8 mouse cellular contexts compared by ENCODE assay signal in the genomic region with DNA sequence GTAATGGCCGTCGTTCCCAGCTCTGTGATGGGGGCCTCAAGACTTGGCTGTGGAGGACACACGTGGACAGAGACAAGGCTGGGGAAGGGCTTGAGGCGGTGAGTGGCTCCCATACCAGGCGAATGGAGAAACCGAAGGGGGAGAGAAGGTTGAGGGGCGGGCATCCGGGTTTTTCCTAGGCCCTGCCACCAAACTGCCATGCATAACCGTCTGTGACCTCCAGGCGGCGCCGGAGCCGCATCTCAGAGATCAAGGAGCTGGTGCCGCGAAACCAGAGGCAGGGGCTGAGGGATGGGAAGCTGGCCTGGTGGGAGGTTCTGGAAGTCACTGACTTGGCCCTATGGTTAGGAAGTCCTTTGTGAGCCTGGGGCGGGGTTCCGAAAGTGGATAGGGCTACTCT. TPM values are rescaled to one million over a fixed set of nuclear protein-coding genes. Genes with fewer than 3 reads are reported as not detected.
DNase-seq lines count a peak whose midpoint lies in the region; ATAC-seq and TF ChIP-seq lines count a peak whose summit lies in the region.

No protein-coding gene starts in this region.

- no peak for DNase-seq in liver, adult 2 months (ENCODE audit: extremely low read depth, low read depth, low spot score)
- DNase-seq in natural killer cell, adult 2 months (ENCODE audit: low spot score in 2 of 2), result peak; percentile 20 to 57

- H3K27me3 ChIP-seq in heart, embryonic 12.5 days (replicated peaks), result peaks cover 54% of the 10 kb centered on the region
- peaks cover 34% of the 10 kb centered on the region for H3K27me3 ChIP-seq in kidney, embryonic 15.5 days
- H3K27me3 ChIP-seq in liver, adult 2 months (ENCODE audit: control insufficient read depth, insufficient read depth, low read length), result no peaks in the 10 kb centered on the region
- H3K27me3 ChIP-seq in stomach, embryonic 16.5 days (ENCODE audit: control insufficient read depth, insufficient read depth, low read length), result no peaks in the 10 kb centered on the region

- peak; percentile 80 for TF ChIP-seq CTCF in bone marrow, adult 2 months (IDR thresholded peaks at IDR 0.05; ENCODE audit: control insufficient read depth, insufficient read depth, low read length)
- TF ChIP-seq CTCF in embryonic fibroblast, embryonic 13.5 days (IDR thresholded peaks at IDR 0.05; ENCODE audit: borderline replicate concordance, insufficient read depth, low read length), result peak; percentile 77
- TF ChIP-seq CTCF in liver, adult 2 months (IDR thresholded peaks at IDR 0.05; ENCODE audit: low read depth, low read length), result peak; percentile 87

- WGBS in bone marrow, adult 2 months, result 7% methylated on average over 17 of the region's 17 CpGs
- 4% methylated on average over 17 of the region's 17 CpGs for WGBS in heart, embryonic 12.5 days
- WGBS in kidney, embryonic 15.5 days, result under 1% methylated on average over 17 of the region's 17 CpGs
- 8% methylated on average over 17 of the region's 17 CpGs for WGBS in liver, adult 2 months
- 5% methylated on average over 17 of the region's 17 CpGs for WGBS in stomach, embryonic 16.5 days

- peak; percentile 70 for ATAC-seq in CD4-positive, CD25-positive, alpha-beta regulatory T cell, adult 4 months
- ATAC-seq in heart, embryonic 12.5 days (ENCODE audit: insufficient number of reproducible peaks, low FRiP score), result no peak
- ATAC-seq in kidney, embryonic 15.5 days (replicated peaks; ENCODE audit: low FRiP score), result peak; percentile 57
- 0 out of 2 replicates have a peak, but pooled peaks have one; percentile 38 for ATAC-seq in stomach, embryonic 16.5 days (ENCODE audit: insufficient read depth, low FRiP score)

- H3K4me3 ChIP-seq in bone marrow, adult 2 months (replicated peaks; ENCODE audit: control insufficient read depth, low read depth, low read length), result no peak overlapping the region
- H3K4me3 ChIP-seq in embryonic fibroblast, embryonic 13.5 days (ENCODE audit: insufficient read depth, low read length), result no peak overlapping the region
- no peak overlapping the region for H3K4me3 ChIP-seq in heart, embryonic 12.5 days
- H3K4me3 ChIP-seq in kidney, embryonic 15.5 days (replicated peaks), result no peak overlapping the region
- no peak overlapping the region for H3K4me3 ChIP-seq in liver, adult 2 months (ENCODE audit: insufficient read depth, low read depth, low read length)
- no peak overlapping the region for H3K4me3 ChIP-seq in stomach, embryonic 16.5 days (replicated peaks; ENCODE audit: low read length)

- H3K9ac ChIP-seq in heart, embryonic 12.5 days, result no peak overlapping the region
- no peak overlapping the region for H3K9ac ChIP-seq in kidney, embryonic 15.5 days
- no peak overlapping the region for H3K9ac ChIP-seq in liver, adult 2 months (ENCODE audit: low read depth, low read length)
- 0 out of 2 replicates have a peak overlapping the region, but pooled peaks have one; percentile 26 for H3K9ac ChIP-seq in stomach, embryonic 16.5 days (ENCODE audit: low read length)

- no peaks in the 10 kb centered on the region for H3K36me3 ChIP-seq in heart, embryonic 12.5 days
- H3K36me3 ChIP-seq in kidney, embryonic 15.5 days, result no peaks in the 10 kb centered on the region
- no peaks in the 10 kb centered on the region for H3K36me3 ChIP-seq in liver, adult 2 months (ENCODE audit: control insufficient read depth, insufficient read depth, low read length)
- H3K36me3 ChIP-seq in stomach, embryonic 16.5 days (ENCODE audit: control insufficient read depth, insufficient read depth, low read length), result no peaks in the 10 kb centered on the region

- TF ChIP-seq POLR2A in bone marrow, adult 2 months (IDR thresholded peaks at IDR 0.05; ENCODE audit: borderline replicate concordance, control insufficient read depth, low read depth, low read length), result no peak; the same call in 1 of the 2 replicates
- no peak for TF ChIP-seq POLR2A in embryonic fibroblast, embryonic 13.5 days (IDR thresholded peaks at IDR 0.05; ENCODE audit: low read depth, low read length)
- TF ChIP-seq POLR2A in liver, adult 2 months (IDR thresholded peaks at IDR 0.05; ENCODE audit: extremely low read depth, insufficient read depth, low read length), result no peak

- H3K79me2 ChIP-seq in liver, adult 2 months (ENCODE audit: control insufficient read depth, insufficient read depth, low read length), result no peaks in the 10 kb centered on the region

- H3K4me2 ChIP-seq in heart, embryonic 12.5 days, result peak overlapping the region; percentile 39
- H3K4me2 ChIP-seq in kidney, embryonic 15.5 days, result peak overlapping the region; percentile 52
- no peak overlapping the region for H3K4me2 ChIP-seq in stomach, embryonic 16.5 days (ENCODE audit: low read depth, low read length)

- H3K9me3 ChIP-seq in heart, embryonic 12.5 days (replicated peaks), result no peaks in the 10 kb centered on the region
- H3K9me3 ChIP-seq in kidney, embryonic 15.5 days (replicated peaks), result no peaks in the 10 kb centered on the region
- H3K9me3 ChIP-seq in stomach, embryonic 16.5 days (replicated peaks; ENCODE audit: control insufficient read depth, low read length), result no peaks in the 10 kb centered on the region

- H3K4me1 ChIP-seq in bone marrow, adult 2 months (ENCODE audit: control insufficient read depth, insufficient read depth, low read length), result no peaks in the 10 kb centered on the region; the same call in 1 of the 2 replicates
- H3K4me1 ChIP-seq in embryonic fibroblast, embryonic 13.5 days (ENCODE audit: control insufficient read depth, insufficient read depth, low read length), result no peaks in the 10 kb centered on the region
- no peaks in the 10 kb centered on the region for H3K4me1 ChIP-seq in heart, embryonic 12.5 days (replicated peaks)
- peaks cover 4% of the 10 kb centered on the region for H3K4me1 ChIP-seq in kidney, embryonic 15.5 days
- no peaks in the 10 kb centered on the region for H3K4me1 ChIP-seq in liver, adult 2 months (ENCODE audit: control insufficient read depth, insufficient read depth, low read length)
- H3K4me1 ChIP-seq in stomach, embryonic 16.5 days (ENCODE audit: control insufficient read depth, insufficient read depth, low read length), result no peaks in the 10 kb centered on the region

- H3K27ac ChIP-seq in bone marrow, adult 2 months (ENCODE audit: control insufficient read depth, insufficient read depth, low read depth, low read length, poor library complexity), result no peak overlapping the region
- H3K27ac ChIP-seq in embryonic fibroblast, embryonic 13.5 days (ENCODE audit: insufficient read depth, low read length), result no peak overlapping the region
- no peak overlapping the region for H3K27ac ChIP-seq in heart, embryonic 12.5 days (ENCODE audit: poor library complexity, severe bottlenecking)
- no peak overlapping the region for H3K27ac ChIP-seq in kidney, embryonic 15.5 days
- no peak overlapping the region for H3K27ac ChIP-seq in liver, adult 2 months (replicated peaks; ENCODE audit: insufficient read depth, low read depth, low read length)
- no peak overlapping the region for H3K27ac ChIP-seq in stomach, embryonic 16.5 days (ENCODE audit: low read length)

RNA-seq across cellular contexts. Expression of gene Arhgap40, which starts 34.2 kb away (rescaled TPM):
- polyA plus RNA-seq in CD4-positive, CD25-positive, alpha-beta regulatory T cell, adult 4 months (2017; shearing (Covaris generic)), result not detected
- polyA plus RNA-seq in bone marrow, adult 2 months (2011; ENCODE audit: insufficient read depth, insufficient read length, low replicate concordance, missing spikeins), result not detected in 2 replicates
- not detected in 2 replicates for polyA plus RNA-seq in embryonic fibroblast, embryonic 13.5 days (2011; ENCODE audit: insufficient read length, low read depth, missing spikeins)
- 0.19 TPM in 1 of 2 replicates, not detected in the other for polyA plus RNA-seq in heart, embryonic 12.5 days (2016; fragmentation: Nextera tagmentation; extraction: Ambion mirVana)
- 0.27 and 0.41 TPM in 2 replicates for polyA plus RNA-seq in kidney, embryonic 15.5 days (2015; fragmentation: Nextera tagmentation; extraction: Ambion mirVana)
- total RNA-seq in liver, adult 2 months (2014; rRNA removed), result not detected in 2 replicates
- not detected in 2 replicates for polyA plus RNA-seq in liver, adult 2 months (2012; rRNA removed)
- polyA plus RNA-seq in stomach, embryonic 16.5 days (2015; fragmentation: Nextera tagmentation; extraction: Ambion mirVana), result 8.3 and 9.3 TPM in 2 replicates

RNA-seq across cellular contexts. Expression of gene Adig, which starts 44.3 kb away (rescaled TPM):
- not detected for polyA plus RNA-seq in CD4-positive, CD25-positive, alpha-beta regulatory T cell, adult 4 months (2017; shearing (Covaris generic))
- polyA plus RNA-seq in bone marrow, adult 2 months (2011; ENCODE audit: insufficient read depth, insufficient read length, low replicate concordance, missing spikeins), result not detected in 2 replicates
- polyA plus RNA-seq in embryonic fibroblast, embryonic 13.5 days (2011; ENCODE audit: insufficient read length, low read depth, missing spikeins), result not detected in 2 replicates
- polyA plus RNA-seq in heart, embryonic 12.5 days (2016; fragmentation: Nextera tagmentation; extraction: Ambion mirVana), result not detected in 2 replicates
- polyA plus RNA-seq in kidney, embryonic 15.5 days (2015; fragmentation: Nextera tagmentation; extraction: Ambion mirVana), result not detected in 2 replicates
- total RNA-seq in liver, adult 2 months (2014; rRNA removed), result 0.47 TPM in 1 of 2 replicates, not detected in the other
- not detected in 2 replicates for polyA plus RNA-seq in liver, adult 2 months (2012; rRNA removed)
- 1.9 and 3.8 TPM in 2 replicates for polyA plus RNA-seq in stomach, embryonic 16.5 days (2015; fragmentation: Nextera tagmentation; extraction: Ambion mirVana)
